Mouse (Mus musculus): ENCODE measurements around the gene Hnf4a. TPM values are rescaled to one million over a fixed set of nuclear protein-coding genes. Genes with fewer than 3 reads are reported as not detected.

The Hnf4a gene
- polyA plus RNA-seq, 1 experiment from 2014 or later = not detected

- Histone ChIP-seq H3K4me1 (no peaks in the 10 kb centered on the region), H3K9ac (no peak overlapping the region), H3K4me2 (no peak overlapping the region), H3K9me3 (no peaks in the 10 kb centered on the region), H3K4me3 (replicated peaks) (no peak overlapping the region), H3K36me3 (replicated peaks) (no peaks in the 10 kb centered on the region), H3K27me3 (no peaks in the 10 kb centered on the region), H3K27ac (no peak overlapping the region)
- ATAC-seq (ENCODE audit: low FRiP score) = no peak
- WGBS = 22% methylated on average over 5 of the region's 5 CpGs
Measured at GRCm38 (mm10) chr2:163493031-163493430, 13.6 kb upstream of the Hnf4a start.

GRCm38 (mm10) chr2:163493976-163494375 is 12.6 kb upstream of the Hnf4a start:
- 64% methylated on average over 5 of the region's 5 CpGs for WGBS
- Histone ChIP-seq H3K4me1 (no peaks in the 10 kb centered on the region), H3K36me3 (replicated peaks) (no peaks in the 10 kb centered on the region), H3K4me3 (replicated peaks) (no peak overlapping the region), H3K27me3 (no peaks in the 10 kb centered on the region), H3K27ac (no peak overlapping the region), H3K9ac (no peak overlapping the region), H3K4me2 (no peak overlapping the region), H3K9me3 (no peaks in the 10 kb centered on the region)
- no peak for ATAC-seq (ENCODE audit: low FRiP score)

DNA sequence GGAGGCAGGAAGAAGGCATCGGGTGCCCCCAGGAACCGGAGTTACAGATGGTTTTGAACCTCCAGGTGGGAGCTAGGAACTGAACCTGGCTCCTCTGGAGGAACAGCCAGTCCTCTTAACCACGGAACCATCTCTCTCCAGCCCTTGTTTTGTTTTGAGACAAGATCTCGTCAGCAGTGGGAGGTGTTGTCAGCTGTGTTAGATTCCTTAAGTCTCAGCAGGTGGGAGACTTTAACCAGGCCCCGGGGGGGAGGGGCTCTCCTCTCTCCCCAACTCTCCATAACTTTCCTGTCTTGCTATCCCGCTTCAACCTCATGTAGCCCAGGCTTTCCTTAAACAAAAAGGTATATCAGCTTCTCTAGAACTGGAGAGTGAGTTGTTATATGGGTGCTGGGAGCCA is 12.2 kb upstream of the Hnf4a start:
- H3K4me2 ChIP-seq = no peak overlapping the region
- no peaks in the 10 kb centered on the region for H3K9me3 ChIP-seq
- ATAC-seq (ENCODE audit: low FRiP score) = no peak
- 47% methylated on average over 6 of the region's 6 CpGs for WGBS
- no peaks in the 10 kb centered on the region for H3K4me1 ChIP-seq
- no peaks in the 10 kb centered on the region for H3K27me3 ChIP-seq
- H3K36me3 ChIP-seq (replicated peaks) = no peaks in the 10 kb centered on the region
- H3K27ac ChIP-seq = no peak overlapping the region
- H3K9ac ChIP-seq = no peak overlapping the region
- no peak overlapping the region for H3K4me3 ChIP-seq (replicated peaks)

DNA sequence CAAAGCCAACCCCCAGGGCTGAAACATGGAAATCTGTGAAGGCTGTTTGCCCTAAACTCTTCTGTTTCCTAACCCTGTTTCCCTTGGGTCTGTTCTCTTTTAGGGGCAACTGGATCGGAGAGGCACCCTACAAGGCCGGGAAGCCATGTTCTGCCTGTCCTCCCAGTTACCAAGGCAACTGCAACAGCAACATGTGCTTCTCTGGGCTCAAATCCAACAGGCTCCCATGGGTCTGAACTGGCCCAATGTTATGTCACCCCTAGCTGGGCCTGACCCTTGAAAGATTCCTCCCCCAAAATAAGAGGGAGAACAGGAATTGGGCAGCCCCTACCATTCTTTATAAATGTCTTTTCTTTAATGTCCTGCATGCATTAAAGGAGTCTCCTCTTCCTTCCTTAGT is 4.4 kb upstream of the Hnf4a start:
- no peak overlapping the region for H3K4me2 ChIP-seq
- H3K4me1 ChIP-seq = no peaks in the 10 kb centered on the region
- no peaks in the 10 kb centered on the region for H3K27me3 ChIP-seq
- H3K36me3 ChIP-seq (replicated peaks) = no peaks in the 10 kb centered on the region
- no peak overlapping the region for H3K9ac ChIP-seq
- no peaks in the 10 kb centered on the region for H3K9me3 ChIP-seq
- no peak for ATAC-seq (ENCODE audit: low FRiP score)
- 88% methylated on average over 2 of the region's 2 CpGs for WGBS
- no peak overlapping the region for H3K4me3 ChIP-seq (replicated peaks)
- H3K27ac ChIP-seq = no peak overlapping the region

DNA sequence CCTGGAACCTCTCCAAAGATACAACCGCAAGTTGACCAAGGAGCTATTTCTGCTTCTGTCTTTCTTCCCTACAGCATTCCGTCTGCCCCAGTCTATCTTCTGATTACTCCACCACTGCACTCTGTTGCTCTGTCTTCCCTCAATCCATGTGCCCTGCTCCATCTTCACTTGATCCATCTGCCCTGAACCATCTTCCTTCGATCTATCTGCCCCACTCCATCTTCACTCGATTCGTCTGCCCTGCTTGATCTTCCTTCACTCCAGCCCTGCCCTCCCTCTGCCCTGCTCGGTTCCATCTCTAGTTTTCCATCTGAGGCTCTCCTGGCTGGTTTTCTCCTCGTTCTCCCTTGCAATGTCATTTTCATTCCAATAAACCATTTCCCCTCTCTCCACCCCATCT is 3.4 kb upstream of the Hnf4a start:
- Histone ChIP-seq H3K4me1 (no peaks in the 10 kb centered on the region), H3K4me3 (replicated peaks) (no peak overlapping the region), H3K27me3 (no peaks in the 10 kb centered on the region), H3K36me3 (replicated peaks) (no peaks in the 10 kb centered on the region), H3K4me2 (no peak overlapping the region), H3K9ac (no peak overlapping the region), H3K27ac (no peak overlapping the region), H3K9me3 (no peaks in the 10 kb centered on the region)
- WGBS = 82% methylated on average over 7 of the region's 7 CpGs
- no peak for ATAC-seq (ENCODE audit: low FRiP score)

- no peak overlapping the region for H3K9ac ChIP-seq
- no peaks in the 10 kb centered on the region for H3K27me3 ChIP-seq
- no peak overlapping the region for H3K4me3 ChIP-seq (replicated peaks)
- no peaks in the 10 kb centered on the region for H3K4me1 ChIP-seq
- no peaks in the 10 kb centered on the region for H3K36me3 ChIP-seq (replicated peaks)
- H3K4me2 ChIP-seq = no peak overlapping the region
- ATAC-seq (ENCODE audit: low FRiP score) = no peak
- H3K27ac ChIP-seq = no peak overlapping the region
- WGBS = 89% methylated on average over 7 of the region's 7 CpGs
- H3K9me3 ChIP-seq = no peaks in the 10 kb centered on the region
Measured at GRCm38 (mm10) chr2:163525761-163526243, 19.2 kb downstream of the Hnf4a start.

DNA sequence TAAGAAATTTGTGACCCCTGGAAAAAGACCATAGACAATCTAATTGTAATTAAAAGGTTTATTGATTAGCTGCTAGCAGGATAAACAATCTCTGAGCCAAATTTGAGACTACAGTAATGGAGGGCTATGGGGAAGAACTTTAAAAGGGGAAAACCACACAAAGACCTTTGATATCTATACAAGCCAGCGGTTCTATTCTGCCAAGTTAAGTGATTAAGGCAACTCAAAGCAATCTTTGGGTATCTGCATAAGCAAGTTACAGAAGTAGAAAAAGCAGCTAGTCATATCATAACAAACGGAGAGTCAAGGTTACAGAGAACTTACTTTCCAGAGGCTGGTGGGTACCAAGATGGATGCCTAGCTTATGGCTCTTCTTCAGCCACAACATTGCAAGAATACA is 20.9 kb downstream of the Hnf4a start:
- WGBS = 79% methylated on average over 2 of the region's 2 CpGs

DNA sequence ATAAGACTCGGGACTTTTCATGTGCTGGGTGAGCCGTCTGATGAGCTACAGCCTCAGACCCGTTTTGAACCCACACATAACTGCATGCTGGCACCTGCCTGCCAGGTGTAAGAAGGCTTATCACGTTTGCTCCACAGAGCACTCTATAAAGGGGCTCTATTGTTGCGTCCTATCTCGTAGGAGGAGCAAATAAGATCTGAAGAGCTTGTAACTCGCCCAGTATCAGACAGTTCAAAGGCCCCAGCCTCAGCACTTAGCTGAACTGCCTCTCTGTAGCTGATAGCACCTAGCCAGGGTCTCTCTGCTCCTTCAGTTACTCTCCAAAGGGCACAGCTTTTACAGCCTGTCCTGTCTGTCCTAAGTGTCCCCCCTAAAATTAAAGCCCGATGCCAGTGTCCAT is 23.8 kb downstream of the Hnf4a start:
- no peaks in the 10 kb centered on the region for H3K9me3 ChIP-seq
- ATAC-seq (ENCODE audit: low FRiP score) = no peak
- H3K4me2 ChIP-seq = no peak overlapping the region
- WGBS = 69% methylated on average over 8 of the region's 8 CpGs
- no peaks in the 10 kb centered on the region; the same call in 1 of the 2 replicates for H3K4me1 ChIP-seq
- no peak overlapping the region for H3K27ac ChIP-seq
- no peak overlapping the region for H3K9ac ChIP-seq
- H3K36me3 ChIP-seq (replicated peaks) = no peaks in the 10 kb centered on the region
- H3K4me3 ChIP-seq (replicated peaks) = no peak overlapping the region
- 0 out of 2 replicates have a peak, but pooled peaks cover 6% of the 10 kb centered on the region for H3K27me3 ChIP-seq

More for the DNA sequence above, 20.9 kb downstream of the Hnf4a start:
- H3K4me2 ChIP-seq = no peak overlapping the region
- no peaks in the 10 kb centered on the region for H3K9me3 ChIP-seq
- H3K27ac ChIP-seq = no peak overlapping the region
- H3K36me3 ChIP-seq (replicated peaks) = no peaks in the 10 kb centered on the region
- 0 out of 2 replicates have a peak, but pooled peaks cover 3% of the 10 kb centered on the region for H3K27me3 ChIP-seq
- ATAC-seq (ENCODE audit: low FRiP score) = no peak
- no peak overlapping the region for H3K9ac ChIP-seq
- H3K4me3 ChIP-seq (replicated peaks) = no peak overlapping the region
- H3K4me1 ChIP-seq = no peaks in the 10 kb centered on the region

DNA sequence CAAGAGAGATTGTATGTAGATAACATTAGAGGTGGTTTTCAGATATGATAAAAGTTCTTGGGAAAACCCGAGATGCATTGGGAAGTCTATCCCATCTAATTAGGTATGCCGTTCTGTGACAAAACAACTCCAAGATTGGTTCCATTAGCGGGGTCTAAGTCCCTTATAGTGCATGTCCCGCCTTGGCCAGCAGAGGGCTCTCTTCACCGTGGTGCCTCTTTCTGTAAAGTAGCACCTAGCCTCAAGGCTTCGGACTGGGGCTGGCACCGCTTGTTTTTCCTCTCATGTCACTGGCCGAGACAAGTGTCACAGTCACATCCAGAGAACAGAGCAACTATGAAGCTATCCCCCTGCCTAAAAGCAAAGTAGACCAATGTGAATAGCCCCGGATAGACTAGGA is 25.3 kb downstream of the Hnf4a start:
- Histone ChIP-seq H3K4me2 (no peak overlapping the region), H3K27ac (no peak overlapping the region), H3K36me3 (replicated peaks) (no peaks in the 10 kb centered on the region), H3K9me3 (no peaks in the 10 kb centered on the region), H3K9ac (no peak overlapping the region), H3K4me1 (peaks cover 8% of the 10 kb centered on the region), H3K27me3 (peaks cover 8% of the 10 kb centered on the region; the same call in 1 of the 2 replicates), H3K4me3 (replicated peaks) (no peak overlapping the region)
- 0 out of 2 replicates have a peak, but pooled peaks have one; percentile 44 for ATAC-seq (ENCODE audit: low FRiP score)
- WGBS = 14% methylated on average over 9 of the region's 9 CpGs

DNA sequence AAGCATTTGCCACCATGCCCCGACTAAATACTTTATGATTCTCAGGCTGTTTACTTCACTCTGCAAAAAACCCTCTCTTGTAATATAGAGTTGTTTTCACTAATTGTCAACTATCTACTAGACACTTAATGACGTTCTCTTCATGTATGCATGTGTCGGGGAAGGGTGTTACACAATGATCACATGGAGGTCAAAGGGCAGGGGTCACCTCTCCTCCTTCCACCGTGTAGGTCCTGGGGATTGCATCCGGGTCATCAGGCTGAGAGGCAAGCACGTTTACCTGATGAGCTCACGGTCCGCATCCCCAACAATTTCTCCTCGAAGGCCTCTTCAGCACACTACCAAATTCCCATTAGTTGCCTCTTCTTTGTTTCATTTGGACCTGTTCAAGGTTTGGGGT is 26.6 kb downstream of the Hnf4a start:
- H3K27ac ChIP-seq = no peak overlapping the region
- H3K9me3 ChIP-seq = no peaks in the 10 kb centered on the region
- peaks cover 8% of the 10 kb centered on the region for H3K4me1 ChIP-seq
- no peak overlapping the region for H3K4me2 ChIP-seq
- H3K36me3 ChIP-seq (replicated peaks) = no peaks in the 10 kb centered on the region
- peaks cover 8% of the 10 kb centered on the region; the same call in 1 of the 2 replicates for H3K27me3 ChIP-seq
- WGBS = 87% methylated on average over 9 of the region's 9 CpGs
- no peak overlapping the region for H3K4me3 ChIP-seq (replicated peaks)
- no peak overlapping the region for H3K9ac ChIP-seq
- no peak for ATAC-seq (ENCODE audit: low FRiP score)

DNA sequence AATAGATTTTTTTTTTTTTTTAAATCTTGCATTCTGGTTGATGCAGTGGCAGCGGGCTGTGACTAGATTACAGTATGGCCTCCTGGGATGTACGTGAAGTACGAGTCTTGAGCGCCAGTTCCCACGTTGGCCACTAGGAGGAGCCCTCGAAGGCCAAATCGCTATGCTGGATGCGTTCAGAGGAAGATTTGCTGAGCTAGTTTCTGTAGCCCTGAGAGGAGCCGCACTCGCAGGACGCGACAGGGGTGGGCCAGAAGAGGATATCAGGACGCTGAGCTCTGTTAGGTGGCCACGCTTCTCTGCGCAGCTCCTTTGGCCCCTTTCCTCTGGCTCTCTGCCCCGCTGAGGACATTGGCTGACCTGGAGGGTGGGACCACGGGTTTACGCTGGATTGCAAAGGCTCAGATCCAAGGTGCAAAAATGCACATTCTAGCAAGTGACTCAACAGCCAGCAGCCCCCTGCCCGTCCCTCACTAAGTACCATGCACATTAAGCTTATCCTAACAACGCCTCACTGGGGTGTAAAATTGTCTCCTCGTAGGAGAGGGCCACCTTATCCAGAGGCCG is 28.4 kb downstream of the Hnf4a start:
- Histone ChIP-seq H3K27ac (no peak overlapping the region), H3K4me3 (replicated peaks) (peak overlapping the region; percentile 26), H3K4me1 (peaks cover 8% of the 10 kb centered on the region), H3K27me3 (peaks cover 8% of the 10 kb centered on the region; the same call in 1 of the 2 replicates), H3K36me3 (replicated peaks) (no peaks in the 10 kb centered on the region), H3K9me3 (no peaks in the 10 kb centered on the region), H3K4me2 (peak overlapping the region; percentile 54), H3K9ac (peak overlapping the region; percentile 46)
- ATAC-seq (ENCODE audit: low FRiP score) = peak; percentile 63
- WGBS = 13% methylated on average over 22 of the region's 22 CpGs

- Histone ChIP-seq H3K4me1 (peaks cover 8% of the 10 kb centered on the region), H3K4me3 (replicated peaks) (no peak overlapping the region), H3K36me3 (replicated peaks) (no peaks in the 10 kb centered on the region), H3K27ac (no peak overlapping the region), H3K4me2 (no peak overlapping the region), H3K9ac (no peak overlapping the region), H3K9me3 (no peaks in the 10 kb centered on the region), H3K27me3 (peaks cover 5% of the 10 kb centered on the region; the same call in 1 of the 2 replicates)
- WGBS = 88% methylated on average over 5 of the region's 5 CpGs
- no peak for ATAC-seq (ENCODE audit: low FRiP score)
Measured at GRCm38 (mm10) chr2:163537443-163537842, 30.8 kb downstream of the Hnf4a start.

DNA sequence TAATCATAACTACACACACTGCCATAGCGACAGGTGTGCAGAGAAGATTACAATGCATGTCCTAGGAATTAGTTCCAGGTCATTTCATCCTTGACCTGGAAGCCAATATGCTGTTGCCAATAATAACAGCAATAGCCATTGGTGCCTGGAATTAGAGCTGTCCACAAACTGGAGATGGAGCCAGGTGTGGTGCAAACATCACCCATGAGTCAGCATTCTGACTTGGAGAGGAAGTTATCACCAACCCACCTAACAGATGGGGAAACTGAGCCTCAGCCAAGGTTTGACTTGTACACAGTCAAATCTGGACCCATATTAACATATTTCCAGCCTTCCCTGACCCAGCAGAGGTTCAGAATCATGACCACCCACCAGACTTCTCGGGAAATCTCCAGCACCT is 31.8 kb downstream of the Hnf4a start:
- H3K4me3 ChIP-seq (replicated peaks) = no peak overlapping the region
- no peak overlapping the region for H3K4me2 ChIP-seq
- H3K36me3 ChIP-seq (replicated peaks) = no peaks in the 10 kb centered on the region
- no peaks in the 10 kb centered on the region for H3K9me3 ChIP-seq
- no peak overlapping the region for H3K9ac ChIP-seq
- 84% methylated on average over 2 of the region's 2 CpGs for WGBS
- peaks cover 8% of the 10 kb centered on the region for H3K4me1 ChIP-seq
- H3K27me3 ChIP-seq = peaks cover 5% of the 10 kb centered on the region; the same call in 1 of the 2 replicates
- no peak for ATAC-seq (ENCODE audit: low FRiP score)
- no peak overlapping the region for H3K27ac ChIP-seq
